Mouse (Mus musculus): ENCODE results near the gene Dusp8.
A peak's percentile ranks its signal among the peaks of the same experiment; 100 is the strongest.

- TF ChIP-seq CTCF (IDR thresholded peaks at IDR 0.05; ENCODE audit: borderline replicate concordance, insufficient read depth, low read length) (peak; percentile 42), POLR2A (IDR thresholded peaks at IDR 0.05; ENCODE audit: low read depth, low read length) (peak; percentile 22; the same call in 1 of the 2 replicates)
These were observed at the start of gene Dusp8 for GRCm38 (mm10) chr7:142095183-142095931.

All from embryonic fibroblast, embryonic 13.5 days (primary cell).